Mouse (Mus musculus): ENCODE measurements around the gene Prr23a2.

The Prr23a2 gene

GRCm38 (mm10) chr9:98856210-98856609 lies at the start of gene Prr23a2:
TSS of gene Prr23a2 (plus strand) at chr9:98856494.
- no peak for DNase-seq (ENCODE audit: low spot score)

GRCm38 (mm10) chr9:98807631-98808030 lies 48.7 kb upstream of the Prr23a2 start:
- DNase-seq (ENCODE audit: low spot score), result no peak

- peak; percentile 77 for DNase-seq (ENCODE audit: low spot score)
These were observed 46.8 kb upstream of the Prr23a2 start for GRCm38 (mm10) chr9:98809526-98809925.

GRCm38 (mm10) chr9:98816066-98816465 lies 40.2 kb upstream of the Prr23a2 start:
- DNase-seq (ENCODE audit: low spot score), result no peak

GRCm38 (mm10) chr9:98817592-98817991 lies 38.7 kb upstream of the Prr23a2 start:
- no peak for DNase-seq (ENCODE audit: low spot score)

- DNase-seq (ENCODE audit: low spot score), result no peak
These were observed 37.3 kb upstream of the Prr23a2 start for GRCm38 (mm10) chr9:98818971-98819370.

GRCm38 (mm10) chr9:98819481-98819880 lies 36.8 kb upstream of the Prr23a2 start:
- no peak for DNase-seq (ENCODE audit: low spot score)

GRCm38 (mm10) chr9:98820461-98820860 lies 35.8 kb upstream of the Prr23a2 start:
- no peak for DNase-seq (ENCODE audit: low spot score)

- DNase-seq (ENCODE audit: low spot score), result no peak
These were observed 35.2 kb upstream of the Prr23a2 start for GRCm38 (mm10) chr9:98821067-98821466.

GRCm38 (mm10) chr9:98823805-98824204 lies 32.5 kb upstream of the Prr23a2 start:
- DNase-seq (ENCODE audit: low spot score), result no peak

GRCm38 (mm10) chr9:98829508-98829907 lies 26.8 kb upstream of the Prr23a2 start:
- peak; percentile 36 for DNase-seq (ENCODE audit: low spot score)

- DNase-seq (ENCODE audit: low spot score), result no peak
These were observed 18.7 kb upstream of the Prr23a2 start for GRCm38 (mm10) chr9:98837537-98838074.

- no peak for DNase-seq (ENCODE audit: low spot score)
These were observed 14.2 kb upstream of the Prr23a2 start, which contains the start of gene Prr23a1 for GRCm38 (mm10) chr9:98842117-98842516. TSS of gene Prr23a1 (plus strand) at chr9:98842503.

GRCm38 (mm10) chr9:98863463-98863862 lies 7.2 kb downstream of the Prr23a2 start:
- peak; percentile 34 for DNase-seq (ENCODE audit: low spot score)

- peak; percentile 6 for DNase-seq (ENCODE audit: low spot score)
These were observed 8.3 kb downstream of the Prr23a2 start, which contains the start of gene Prr23a3 for GRCm38 (mm10) chr9:98864571-98864970. TSS of gene Prr23a3 (plus strand) at chr9:98864767.

GRCm38 (mm10) chr9:98901486-98901885 lies 45.2 kb downstream of the Prr23a2 start:
- DNase-seq (ENCODE audit: low spot score), result no peak

GRCm38 (mm10) chr9:98902819-98903218 lies 46.5 kb downstream of the Prr23a2 start, which contains the start of gene 7420426K07Rik:
TSS of gene 7420426K07Rik (plus strand) at chr9:98903119.
- no peak for DNase-seq (ENCODE audit: low spot score)

All from embryo, embryonic 10.5 days (tissue).